ENCODE assay signal across 10 mouse cellular contexts in genomic region chr1:180894088-180894987, GRCm38 (mm10). TPM values are rescaled to one million over a fixed set of nuclear protein-coding genes. Genes with fewer than 3 reads are reported as not detected.
DNase-seq lines count a peak whose midpoint lies in the region; ATAC-seq lines count a peak whose summit lies in the region.
"Not testable (repeated sequence)": the region's sequence is repeated elsewhere in the genome, so short reads cannot be mapped to it uniquely, and the experiment has no call there.
"Had no signal": no experiment of that assay in that cellular context is flagged by ENCODE, and none has a peak within 500 bp of the region (broad histone marks: within the 10 kb centered on the region; RNA-seq: fewer than 3 reads in every experiment).

No protein-coding gene starts in this region.

- H3K9ac ChIP-seq in heart, embryonic 11.5 days (ENCODE audit: low read depth, low read length); hindbrain, embryonic 16.5 days (ENCODE audit: low read depth, low read length); limb, embryonic 12.5 days (replicated peaks); neural tube, embryonic 12.5 days: not testable (repeated sequence)

- H3K4me1 ChIP-seq in heart, embryonic 11.5 days (ENCODE audit: control insufficient read depth, insufficient read depth, low read length); hindbrain, embryonic 16.5 days (ENCODE audit: control insufficient read depth, insufficient read depth, low read depth, low read length); limb, embryonic 12.5 days (replicated peaks); neural tube, embryonic 12.5 days: not testable (repeated sequence)
- peaks cover 13% of the 10 kb centered on the region for H3K4me1 ChIP-seq in megakaryocyte, embryonic 14.5 days

- peak overlapping the region; percentile 32 for H3K4me3 ChIP-seq in heart, embryonic 11.5 days (ENCODE audit: low read depth, low read length)
- H3K4me3 ChIP-seq in hindbrain, embryonic 16.5 days (ENCODE audit: low read length) = peak overlapping the region; percentile 25
- H3K4me3 ChIP-seq in limb, embryonic 12.5 days (replicated peaks) = peak overlapping the region; percentile 31
- peak overlapping the region; percentile 17 for H3K4me3 ChIP-seq in megakaryocyte, embryonic 14.5 days (replicated peaks)
- peak overlapping the region; percentile 7; the same call in 1 of the 2 replicates for H3K4me3 ChIP-seq in neural tube, embryonic 12.5 days

- H3K27me3 ChIP-seq in heart, embryonic 11.5 days (ENCODE audit: control insufficient read depth, insufficient read depth, low read length) = peaks cover 29% of the 10 kb centered on the region
- peaks cover 11% of the 10 kb centered on the region for H3K27me3 ChIP-seq in hindbrain, embryonic 16.5 days (replicated peaks; ENCODE audit: control insufficient read depth, insufficient read depth, low read length)
- H3K27me3 ChIP-seq in limb, embryonic 12.5 days = peaks cover 49% of the 10 kb centered on the region
- peaks cover 61% of the 10 kb centered on the region for H3K27me3 ChIP-seq in megakaryocyte, embryonic 14.5 days (replicated peaks)
- H3K27me3 ChIP-seq in neural tube, embryonic 12.5 days (replicated peaks) = peaks cover 35% of the 10 kb centered on the region

- WGBS in heart, embryonic 11.5 days (ENCODE audit: insufficient replicate concordance) = 3% methylated on average over 36 of the region's 51 CpGs
- WGBS in hindbrain, embryonic 16.5 days = 8% methylated on average over 38 of the region's 51 CpGs
- WGBS in limb, embryonic 12.5 days = 4% methylated on average over 49 of the region's 51 CpGs
- 4% methylated on average over 51 of the region's 51 CpGs for WGBS in neural tube, embryonic 12.5 days

- ATAC-seq in erythroblast, adult 5-6 weeks (replicated peaks; ENCODE audit: low FRiP score, poor library complexity, severe bottlenecking) = peak; percentile 51
- ATAC-seq in heart, embryonic 11.5 days (replicated peaks; ENCODE audit: insufficient number of reproducible peaks, low FRiP score, low TSS enrichment); limb, embryonic 12.5 days (ENCODE audit: insufficient number of reproducible peaks, insufficient read depth, low FRiP score, low TSS enrichment, low read depth); neural tube, embryonic 12.5 days (ENCODE audit: low FRiP score, low read depth): not testable (repeated sequence)
- peak; percentile 58; the same call in 1 of the 2 replicates for ATAC-seq in hindbrain, embryonic 16.5 days

- DNase-seq in adrenal gland, postnatal 10 days = peak; percentile 41
- DNase-seq in testis, postnatal 10 days (ENCODE audit: low spot score) = peak; percentile 60

- H3K36me3 ChIP-seq in heart, embryonic 11.5 days (ENCODE audit: control insufficient read depth, insufficient read depth, low read length); hindbrain, embryonic 16.5 days (ENCODE audit: control insufficient read depth, insufficient read depth, low read length); limb, embryonic 12.5 days; megakaryocyte, embryonic 14.5 days (replicated peaks; ENCODE audit: low read length); neural tube, embryonic 12.5 days: not testable (repeated sequence)

- not testable (repeated sequence) for H3K9me3 ChIP-seq in heart, embryonic 11.5 days (replicated peaks; ENCODE audit: control insufficient read depth, low read length); hindbrain, embryonic 16.5 days (ENCODE audit: control insufficient read depth, low read length); limb, embryonic 12.5 days; megakaryocyte, embryonic 14.5 days; neural tube, embryonic 12.5 days

- peak overlapping the region; percentile 58 for H3K4me2 ChIP-seq in heart, embryonic 11.5 days
- H3K4me2 ChIP-seq in hindbrain, embryonic 16.5 days (ENCODE audit: low read length) = peak overlapping the region; percentile 43
- H3K4me2 ChIP-seq in limb, embryonic 12.5 days = peak overlapping the region; percentile 54
- H3K4me2 ChIP-seq in neural tube, embryonic 12.5 days (replicated peaks) = peak overlapping the region; percentile 46

- H3K27ac ChIP-seq in heart, embryonic 11.5 days (ENCODE audit: low read depth, low read length); hindbrain, embryonic 16.5 days (ENCODE audit: low read depth, low read length); limb, embryonic 12.5 days; neural tube, embryonic 12.5 days: not testable (repeated sequence)

RNA-seq across cellular contexts. Expression of gene Lefty2, which starts 1.4 kb away (rescaled TPM):
- under 1 TPM; 0.48 to 1.00 TPM for total RNA-seq in adrenal gland, postnatal 10 days (2021)
- not detected in 2 replicates for total RNA-seq in erythroblast, adult 5-6 weeks (2015; ENCODE audit: low replicate concordance)
- total RNA-seq in erythroblast, adult 5-6 weeks (2017; ENCODE audit: low replicate concordance) = not detected in 2 replicates
- not detected in 2 replicates for polyA plus RNA-seq in heart, embryonic 11.5 days (2014; fragmentation: Nextera tagmentation; extraction: Ambion mirVana)
- 4.8 and 5.6 TPM in 2 replicates for polyA plus RNA-seq in hindbrain, embryonic 16.5 days (2015; fragmentation: Nextera tagmentation; extraction: Ambion mirVana)
- polyA plus RNA-seq in limb, embryonic 12.5 days (2016; fragmentation: Nextera tagmentation; extraction: Ambion mirVana) = 0.18 TPM in 1 of 2 replicates, not detected in the other
- not detected in 2 replicates for polyA plus RNA-seq in megakaryocyte, embryonic 14.5 days (2012; ENCODE audit: insufficient read depth, low replicate concordance)
- polyA plus RNA-seq in neural tube, embryonic 12.5 days (2016; fragmentation: Nextera tagmentation; extraction: Ambion mirVana) = not detected in 2 replicates
- total RNA-seq: gastrocnemius, postnatal 36 days had no signal
- polyA plus RNA-seq: myocyte had no signal

RNA-seq across cellular contexts. Expression of gene Pycr2, which starts 9.8 kb away (rescaled TPM):
- total RNA-seq in adrenal gland, postnatal 10 days (2021) = 10 to 100 TPM; 32.6 to 34.7 TPM
- total RNA-seq in erythroblast, adult 5-6 weeks (2015; ENCODE audit: low replicate concordance) = 9.0 and 9.8 TPM in 2 replicates
- total RNA-seq in erythroblast, adult 5-6 weeks (2017; ENCODE audit: low replicate concordance) = 5.8 and 7.0 TPM in 2 replicates
- 64.3 and 72.5 TPM in 2 replicates for polyA plus RNA-seq in heart, embryonic 11.5 days (2014; fragmentation: Nextera tagmentation; extraction: Ambion mirVana)
- 74.6 and 75.6 TPM in 2 replicates for polyA plus RNA-seq in hindbrain, embryonic 16.5 days (2015; fragmentation: Nextera tagmentation; extraction: Ambion mirVana)
- 120 and 125 TPM in 2 replicates for polyA plus RNA-seq in limb, embryonic 12.5 days (2016; fragmentation: Nextera tagmentation; extraction: Ambion mirVana)
- polyA plus RNA-seq in megakaryocyte, embryonic 14.5 days (2012; ENCODE audit: insufficient read depth, low replicate concordance) = 54.5 and 76.2 TPM in 2 replicates
- polyA plus RNA-seq in neural tube, embryonic 12.5 days (2016; fragmentation: Nextera tagmentation; extraction: Ambion mirVana) = 93.9 and 94.6 TPM in 2 replicates

RNA-seq across cellular contexts. Expression of gene Lefty1, which starts 40.5 kb away (rescaled TPM):
- total RNA-seq in adrenal gland, postnatal 10 days (2021) = under 1 TPM; 0.63 to 0.79 TPM
- not detected in 2 replicates for total RNA-seq in erythroblast, adult 5-6 weeks (2015; ENCODE audit: low replicate concordance)
- total RNA-seq in erythroblast, adult 5-6 weeks (2017; ENCODE audit: low replicate concordance) = not detected in 2 replicates
- 1.2 and 1.3 TPM in 2 replicates for polyA plus RNA-seq in heart, embryonic 11.5 days (2014; fragmentation: Nextera tagmentation; extraction: Ambion mirVana)
- 0.16 and 0.25 TPM in 2 replicates for polyA plus RNA-seq in hindbrain, embryonic 16.5 days (2015; fragmentation: Nextera tagmentation; extraction: Ambion mirVana)
- polyA plus RNA-seq in limb, embryonic 12.5 days (2016; fragmentation: Nextera tagmentation; extraction: Ambion mirVana) = 0.36 and 0.76 TPM in 2 replicates
- polyA plus RNA-seq in megakaryocyte, embryonic 14.5 days (2012; ENCODE audit: insufficient read depth, low replicate concordance) = 0.83 TPM in 1 of 2 replicates, not detected in the other
- 0.28 and 0.46 TPM in 2 replicates for polyA plus RNA-seq in neural tube, embryonic 12.5 days (2016; fragmentation: Nextera tagmentation; extraction: Ambion mirVana)

RNA-seq across cellular contexts. Expression of gene Sde2, which starts 43.4 kb away (rescaled TPM):
- 10 to 100 TPM; 21.7 to 22.6 TPM for total RNA-seq in adrenal gland, postnatal 10 days (2021)
- total RNA-seq in erythroblast, adult 5-6 weeks (2015; ENCODE audit: low replicate concordance) = 17.3 and 29.4 TPM in 2 replicates
- 34.7 and 53.5 TPM in 2 replicates for total RNA-seq in erythroblast, adult 5-6 weeks (2017; ENCODE audit: low replicate concordance)
- 24.1 and 32.7 TPM in 2 replicates for polyA plus RNA-seq in heart, embryonic 11.5 days (2014; fragmentation: Nextera tagmentation; extraction: Ambion mirVana)
- polyA plus RNA-seq in hindbrain, embryonic 16.5 days (2015; fragmentation: Nextera tagmentation; extraction: Ambion mirVana) = 28.7 and 32.2 TPM in 2 replicates
- 47.0 and 47.6 TPM in 2 replicates for polyA plus RNA-seq in limb, embryonic 12.5 days (2016; fragmentation: Nextera tagmentation; extraction: Ambion mirVana)
- polyA plus RNA-seq in megakaryocyte, embryonic 14.5 days (2012; ENCODE audit: insufficient read depth, low replicate concordance) = 8.2 and 18.2 TPM in 2 replicates
- 37.6 and 40.5 TPM in 2 replicates for polyA plus RNA-seq in neural tube, embryonic 12.5 days (2016; fragmentation: Nextera tagmentation; extraction: Ambion mirVana)

RNA-seq across cellular contexts. Expression of gene Tmem63a, which starts 47.8 kb away (rescaled TPM):
- total RNA-seq in adrenal gland, postnatal 10 days (2021) = 10 to 100 TPM; 24.7 to 27.3 TPM
- 8.5 and 13.8 TPM in 2 replicates for total RNA-seq in erythroblast, adult 5-6 weeks (2015; ENCODE audit: low replicate concordance)
- total RNA-seq in erythroblast, adult 5-6 weeks (2017; ENCODE audit: low replicate concordance) = 6.6 and 13.1 TPM in 2 replicates
- 5.8 and 6.7 TPM in 2 replicates for polyA plus RNA-seq in heart, embryonic 11.5 days (2014; fragmentation: Nextera tagmentation; extraction: Ambion mirVana)
- 2.1 and 2.6 TPM in 2 replicates for polyA plus RNA-seq in hindbrain, embryonic 16.5 days (2015; fragmentation: Nextera tagmentation; extraction: Ambion mirVana)
- polyA plus RNA-seq in limb, embryonic 12.5 days (2016; fragmentation: Nextera tagmentation; extraction: Ambion mirVana) = 12.1 and 13.4 TPM in 2 replicates
- 1.5 and 6.7 TPM in 2 replicates for polyA plus RNA-seq in megakaryocyte, embryonic 14.5 days (2012; ENCODE audit: insufficient read depth, low replicate concordance)
- 3.2 and 3.9 TPM in 2 replicates for polyA plus RNA-seq in neural tube, embryonic 12.5 days (2016; fragmentation: Nextera tagmentation; extraction: Ambion mirVana)
